Mouse (Mus musculus): ENCODE data around the gene Ttc33.

The Ttc33 gene

DNA sequence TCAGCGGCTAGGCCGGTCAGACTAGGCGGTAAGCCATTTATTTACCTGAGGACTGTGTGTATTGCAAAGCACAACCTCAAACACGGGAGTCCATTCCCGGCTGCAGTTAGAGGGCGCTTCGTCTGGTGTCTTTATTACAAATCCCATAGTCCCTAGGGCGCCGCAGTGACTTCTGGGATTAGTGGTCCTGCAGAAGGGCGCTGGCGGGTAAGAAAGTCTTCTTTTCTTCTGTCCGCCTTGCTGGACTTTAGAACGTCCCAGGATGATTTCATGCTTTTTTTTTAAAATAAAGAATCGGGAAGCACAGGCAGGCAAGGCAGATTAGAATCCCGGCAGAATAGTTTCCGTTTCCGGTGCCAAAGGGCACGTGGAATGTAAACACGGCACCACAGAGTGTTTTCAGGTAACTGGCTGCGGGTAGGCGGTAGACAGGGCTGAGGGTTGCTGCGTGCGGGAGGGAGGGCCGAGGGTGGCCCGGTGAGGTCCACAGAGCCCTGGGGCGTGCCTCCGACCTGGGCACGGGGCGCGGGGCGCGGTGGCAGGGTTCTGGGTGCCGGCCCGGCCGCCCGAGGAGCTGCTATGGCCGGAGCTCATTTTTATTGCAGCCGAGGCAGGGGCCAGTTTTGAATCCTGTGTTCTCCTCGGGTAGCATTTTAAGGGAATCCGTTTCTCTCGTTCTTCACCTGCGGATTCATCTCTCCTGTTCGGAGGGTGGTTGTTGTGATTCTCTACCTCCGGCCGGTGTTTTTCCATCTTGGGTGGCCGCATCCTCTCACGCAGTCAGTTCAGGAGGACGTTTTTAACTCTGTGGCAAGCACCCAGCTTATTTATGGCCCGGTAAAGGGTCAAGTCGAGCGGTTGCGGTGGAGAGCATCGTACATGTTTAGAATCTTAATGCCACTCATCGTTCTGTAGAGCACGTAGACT lies at the start of gene Ttc33:
Ttc33 (plus strand) TSS at position 160 of the 927 bp plus-strand sequence.
- in situ Hi-C loops (cut with MboI; ENCODE audit: unreplicated experiment in 2 of 2): loop anchor here (5.0 to 25.0 kb wide), 4 partner anchors 68 to 1527 kb away; partner anchors contain the start of genes Rpl37 (in 2 of the 2) and Rictor (in 1 of the 2)

DNA sequence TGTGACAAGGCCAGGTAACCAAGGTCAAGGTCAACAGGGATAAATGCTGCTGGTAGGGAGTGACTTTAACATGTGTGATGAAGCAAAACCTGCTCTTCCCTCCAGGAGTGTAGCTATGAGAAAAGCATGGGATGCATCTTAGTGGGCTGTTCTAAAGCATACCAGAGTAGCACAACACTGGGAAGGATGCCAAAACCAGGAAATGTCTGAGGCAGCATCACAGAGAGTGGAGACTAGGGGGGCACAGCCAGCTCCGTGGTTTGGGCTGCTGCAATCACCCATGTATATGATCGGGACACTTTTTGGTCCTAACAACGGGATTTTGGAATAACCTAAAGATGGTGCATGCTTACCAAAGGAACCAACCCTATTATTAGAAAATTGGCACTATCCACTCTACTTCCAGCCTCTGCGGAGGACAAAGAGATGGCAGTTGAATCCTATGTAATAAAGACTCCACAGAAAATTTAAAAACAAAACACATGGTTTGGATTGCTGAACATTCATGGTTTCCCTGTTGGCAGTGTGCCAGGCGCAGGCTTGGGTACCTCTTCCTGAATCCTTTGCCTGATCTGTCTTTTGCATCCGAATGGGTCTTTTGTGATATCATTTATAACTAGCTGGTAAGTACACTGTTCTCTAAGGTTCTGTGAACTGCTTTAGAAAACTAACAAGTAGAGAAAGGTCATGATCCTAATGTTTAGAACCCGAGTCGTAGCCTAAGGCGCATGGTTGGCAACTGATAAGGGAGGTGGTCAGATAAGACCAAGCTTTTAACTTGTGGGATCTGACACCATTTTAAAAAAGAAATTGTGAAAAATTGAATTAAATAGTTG lies 47.1 kb upstream of the Ttc33 start:
- in situ Hi-C loops (cut with MboI; ENCODE audit: unreplicated experiment in 2 of 2): no loop called here

DNA sequence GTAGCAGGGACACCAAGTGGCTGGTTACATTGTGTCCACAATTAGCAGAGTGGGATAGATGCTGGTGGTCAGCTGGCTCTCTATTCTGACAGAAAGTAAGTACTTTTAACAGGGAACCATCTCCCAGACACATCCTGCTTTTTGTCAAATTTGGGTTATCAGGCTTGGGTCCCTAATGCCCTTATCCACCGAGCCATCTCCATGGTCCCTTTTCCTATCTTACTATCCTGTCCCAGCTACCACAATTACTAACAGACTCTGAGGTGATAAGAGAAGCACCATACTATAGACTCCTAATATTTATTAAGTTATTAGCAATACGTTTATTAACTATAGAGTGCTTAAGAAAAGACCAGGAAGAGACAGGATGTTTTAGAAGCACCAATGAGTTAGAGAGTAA lies 46.0 kb upstream of the Ttc33 start:
- in situ Hi-C loops (cut with MboI; ENCODE audit: unreplicated experiment in 2 of 2): no loop called here

DNA sequence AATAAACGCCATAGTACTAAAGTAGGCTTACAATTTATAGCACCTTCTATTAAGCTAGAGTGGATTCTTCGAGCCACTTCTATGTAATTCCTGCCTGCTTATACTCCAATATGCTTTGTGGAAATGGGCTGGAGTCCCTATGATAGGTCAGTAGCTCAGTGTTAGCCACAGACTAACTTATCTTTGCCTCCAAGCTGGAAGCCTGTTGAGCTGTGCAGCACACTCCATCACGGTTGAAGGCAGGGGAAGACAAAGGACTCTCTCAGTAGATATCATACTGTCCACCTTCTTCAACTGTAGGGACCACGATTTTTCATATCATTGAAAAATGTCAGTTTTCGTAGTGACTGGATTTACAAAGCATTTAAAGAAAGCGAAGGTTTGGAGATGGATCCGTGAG lies 45.5 kb upstream of the Ttc33 start:
- in situ Hi-C loops (cut with MboI; ENCODE audit: unreplicated experiment in 2 of 2): no loop called here

DNA sequence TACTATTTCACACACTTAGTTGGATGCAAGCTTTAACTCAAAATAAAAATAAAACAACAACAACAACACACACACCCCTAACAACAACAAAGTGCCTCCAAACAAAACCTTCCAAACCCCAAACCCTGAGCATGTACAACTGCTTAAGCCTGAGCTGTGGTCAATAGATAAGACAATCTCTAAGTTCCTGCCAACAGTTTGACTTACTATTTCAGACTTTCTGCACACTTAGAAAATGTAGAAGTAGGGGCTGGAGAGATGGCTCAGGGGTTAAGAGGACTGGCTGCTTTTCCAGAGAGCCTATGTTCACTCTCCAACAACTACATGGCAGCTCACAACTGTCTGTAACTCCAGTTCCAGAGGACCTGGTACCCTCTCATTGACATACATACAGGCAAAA lies 45.0 kb upstream of the Ttc33 start:
- in situ Hi-C loops (cut with MboI; ENCODE audit: unreplicated experiment in 2 of 2): no loop called here

DNA sequence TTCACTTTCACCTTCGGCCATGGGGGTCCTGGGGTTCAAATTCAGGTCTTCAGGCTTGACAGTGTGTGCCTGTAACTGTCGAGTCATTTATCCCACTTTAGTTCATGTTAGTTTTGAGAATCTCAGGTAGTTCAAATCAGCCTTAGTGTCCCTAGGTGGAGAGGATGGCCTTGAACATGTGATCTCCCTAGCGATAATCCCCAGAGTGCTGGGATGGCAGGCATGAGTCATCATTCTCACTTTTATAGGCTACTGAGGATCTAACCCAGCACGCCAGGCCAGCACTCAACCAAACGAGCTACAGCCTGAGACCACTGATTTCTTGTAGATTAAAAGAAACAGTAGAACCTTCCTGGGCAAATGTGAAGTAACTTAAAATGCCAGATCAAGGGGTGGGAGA lies 43.3 kb upstream of the Ttc33 start:
- in situ Hi-C loops (cut with MboI; ENCODE audit: unreplicated experiment in 2 of 2): no loop called here

DNA sequence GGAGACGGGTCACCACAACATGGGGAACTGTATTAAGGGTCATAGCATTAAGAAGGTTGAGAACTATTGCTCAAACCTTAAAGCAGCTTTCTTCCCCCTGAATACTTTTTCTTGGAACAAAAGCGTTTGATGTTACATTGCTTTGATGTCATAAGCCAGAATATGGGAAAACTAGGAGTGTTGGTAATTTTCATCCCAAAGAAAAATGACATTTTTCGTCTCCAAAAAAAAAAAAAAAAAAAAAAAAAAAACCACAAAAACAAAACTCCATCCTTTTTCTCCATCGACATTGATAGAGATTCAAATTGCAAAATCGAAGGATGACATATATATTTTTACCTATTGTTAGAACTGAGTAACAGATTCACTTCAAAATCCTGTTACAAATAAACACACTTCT lies 42.6 kb upstream of the Ttc33 start:
- in situ Hi-C loops (cut with MboI; ENCODE audit: unreplicated experiment in 2 of 2): no loop called here

DNA sequence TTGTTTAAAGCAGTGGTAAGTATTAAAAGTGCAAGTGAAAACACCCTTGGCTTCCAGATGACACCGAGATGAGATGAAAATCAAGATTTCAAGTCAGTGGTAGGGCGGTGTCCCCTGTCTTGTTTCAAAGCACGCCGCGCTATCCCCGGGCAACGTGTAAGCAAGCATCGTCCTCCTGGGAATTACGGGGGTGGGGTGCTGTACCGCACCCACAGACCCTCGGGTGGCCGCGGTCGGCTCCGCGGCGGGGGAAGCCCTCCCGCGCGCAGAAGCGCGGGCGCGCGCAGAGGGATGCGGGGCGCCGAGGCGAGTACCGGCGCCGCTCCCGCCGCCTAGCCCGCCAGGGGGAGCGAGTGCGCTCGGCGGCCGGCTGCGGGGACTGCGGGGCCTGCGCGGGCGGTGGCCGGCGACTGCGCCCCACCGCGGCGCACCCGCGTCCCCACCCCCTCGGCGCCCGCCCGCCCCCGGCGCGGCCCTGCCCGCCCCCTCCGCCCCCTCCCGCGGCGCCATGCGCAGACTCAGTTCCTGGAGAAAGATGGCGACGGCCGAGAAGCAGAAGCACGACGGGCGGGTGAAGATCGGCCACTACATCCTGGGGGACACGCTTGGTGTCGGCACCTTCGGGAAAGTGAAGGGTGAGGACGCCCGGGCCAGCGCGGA lies 41.8 kb upstream of the Ttc33 start, which contains the start of gene Prkaa1:
Prkaa1 (plus strand) TSS at position 501 of the 660 bp plus-strand sequence.
- in situ Hi-C loops (cut with MboI; ENCODE audit: unreplicated experiment in 2 of 2): no loop called here

DNA sequence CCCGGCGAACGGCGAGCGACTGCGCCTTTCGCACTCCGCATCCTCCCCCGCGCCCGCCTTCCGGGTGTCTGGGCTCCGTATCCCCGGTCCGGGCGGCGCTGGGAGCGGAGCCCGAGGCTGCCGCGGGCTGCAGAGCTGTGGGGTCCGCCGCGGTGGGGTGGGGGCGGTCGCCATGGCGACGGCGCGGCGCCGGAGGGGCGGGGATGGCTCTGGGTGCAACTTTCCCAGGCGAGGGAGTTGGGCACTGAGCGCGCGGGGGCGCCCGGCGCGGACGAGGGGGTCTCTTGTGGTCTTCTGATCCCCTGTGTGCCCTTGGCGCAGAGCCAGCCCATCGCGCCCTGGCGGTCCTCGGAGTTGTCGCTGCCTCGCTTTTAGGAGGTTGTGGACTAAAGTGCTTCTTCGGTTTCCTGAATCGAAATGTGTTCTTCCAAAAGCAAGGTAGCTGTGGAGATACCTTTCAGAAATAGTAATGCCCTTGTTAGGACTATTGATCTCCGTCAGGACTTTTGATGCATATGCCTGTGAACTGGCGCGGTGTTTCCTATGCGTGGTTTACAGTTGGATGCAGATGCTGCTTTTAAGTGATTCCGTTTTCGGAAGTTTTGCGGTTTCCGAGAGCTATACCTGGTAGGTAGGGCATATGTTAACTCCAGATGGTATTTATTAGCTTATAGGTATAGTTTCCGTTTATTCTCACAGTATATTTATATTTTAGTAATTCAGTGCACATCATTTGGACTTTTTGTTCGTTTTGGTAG lies 41.1 kb upstream of the Ttc33 start:
- in situ Hi-C loops (cut with MboI; ENCODE audit: unreplicated experiment in 2 of 2): no loop called here

DNA sequence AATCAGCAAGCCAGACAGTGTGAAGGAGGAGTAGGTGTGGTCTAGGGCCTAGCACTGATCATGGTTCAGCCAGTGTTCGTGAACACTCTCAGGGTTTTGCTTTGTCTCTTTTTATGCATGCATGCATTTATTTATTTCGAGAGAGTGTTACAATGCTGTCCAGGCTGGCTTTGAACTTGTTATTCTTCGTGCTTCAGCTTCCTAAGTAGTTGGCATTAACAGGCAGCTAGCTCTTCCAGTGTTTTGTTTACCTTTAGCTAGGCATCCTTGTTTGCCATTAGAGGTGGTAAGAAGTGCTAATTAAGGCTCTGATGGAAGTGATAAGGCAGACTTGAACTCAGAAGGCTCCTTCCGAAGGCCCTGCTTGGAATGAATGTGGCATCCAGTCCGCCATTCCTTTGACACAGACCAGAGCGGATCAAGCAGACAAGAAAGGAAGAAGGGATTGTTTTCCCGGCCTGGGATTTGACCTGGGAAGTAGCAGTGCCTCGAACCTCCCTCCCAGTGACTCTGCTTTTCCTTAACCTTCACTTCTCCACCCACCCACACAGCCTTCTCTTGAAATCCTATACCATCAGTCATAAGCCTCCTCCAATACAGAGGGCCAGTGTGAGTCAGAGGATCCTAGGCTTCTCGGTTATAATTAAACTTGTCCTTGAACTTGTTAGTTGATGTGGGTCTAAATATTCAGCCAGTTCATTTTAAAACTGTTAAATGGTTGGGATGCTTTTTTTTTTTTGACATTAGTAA lies 40.0 kb upstream of the Ttc33 start:
- in situ Hi-C loops (cut with MboI; ENCODE audit: unreplicated experiment in 2 of 2): loop anchor here in 1 of 2 experiments (5.0 kb wide), 1 partner anchor 37 kb away; no protein-coding TSS in a partner anchor

DNA sequence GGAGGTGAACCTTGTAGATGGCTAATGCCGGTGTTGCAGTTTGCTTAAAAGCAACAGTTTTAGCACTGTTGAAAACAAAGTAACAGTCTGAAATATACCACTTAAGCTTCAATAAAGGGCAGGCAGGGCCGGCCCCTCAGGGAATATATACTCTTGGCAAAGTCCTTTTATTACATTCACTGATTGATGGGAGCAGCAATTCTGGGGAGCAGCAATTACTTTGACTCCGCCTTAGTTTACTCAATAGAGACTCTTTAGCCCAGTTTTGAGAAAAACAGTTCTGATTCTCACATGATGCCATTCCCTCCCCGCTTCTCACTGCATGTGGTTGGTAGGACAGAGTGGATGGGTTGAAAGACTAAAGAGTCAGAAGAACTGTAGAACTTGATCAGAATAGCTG lies 36.1 kb upstream of the Ttc33 start:
- in situ Hi-C loops (cut with MboI; ENCODE audit: unreplicated experiment in 2 of 2): loop anchor here in 1 of 2 experiments (5.0 kb wide), 1 partner anchor 33 kb away; no protein-coding TSS in a partner anchor

DNA sequence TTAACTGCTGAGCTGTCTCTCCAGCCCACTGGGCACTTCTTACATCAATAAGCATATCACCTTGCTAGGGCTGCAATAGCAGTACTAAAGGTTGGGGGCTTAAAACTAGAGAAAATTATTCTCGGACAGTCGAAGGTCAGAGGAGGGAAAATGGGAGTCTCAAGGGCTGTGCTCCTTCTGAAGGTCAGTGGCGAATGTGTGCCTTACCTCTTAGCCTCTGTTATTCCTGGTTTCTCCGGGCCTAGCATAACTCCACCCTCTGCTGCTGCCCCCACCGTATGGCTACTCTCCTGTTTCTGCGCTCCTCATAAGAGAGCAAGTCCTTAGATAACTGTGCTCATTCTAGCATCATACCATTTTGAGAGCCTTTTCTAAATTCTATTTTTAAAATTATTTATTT lies 33.2 kb upstream of the Ttc33 start:
- in situ Hi-C loops (cut with MboI; ENCODE audit: unreplicated experiment in 2 of 2): no loop called here

DNA sequence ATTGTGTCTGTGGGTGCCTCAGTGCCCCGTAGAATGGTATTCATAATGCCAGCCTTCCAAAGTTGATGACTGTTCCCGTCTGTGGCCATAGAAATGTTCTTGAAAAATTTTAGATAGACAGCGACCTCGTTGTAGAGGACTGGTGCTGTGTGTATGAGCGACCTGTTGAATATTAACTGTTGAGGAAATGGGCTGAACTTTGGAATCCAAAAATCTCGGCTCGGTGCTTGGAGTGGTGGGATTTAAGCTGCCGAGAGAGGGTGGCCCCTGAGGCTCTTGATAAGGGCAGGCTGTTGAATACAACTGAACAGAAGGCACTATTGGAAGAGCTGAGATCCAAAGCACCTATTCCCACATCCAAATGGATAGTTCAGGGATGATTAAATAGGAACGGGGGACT lies 30.7 kb upstream of the Ttc33 start:
- in situ Hi-C loops (cut with MboI; ENCODE audit: unreplicated experiment in 2 of 2): no loop called here

DNA sequence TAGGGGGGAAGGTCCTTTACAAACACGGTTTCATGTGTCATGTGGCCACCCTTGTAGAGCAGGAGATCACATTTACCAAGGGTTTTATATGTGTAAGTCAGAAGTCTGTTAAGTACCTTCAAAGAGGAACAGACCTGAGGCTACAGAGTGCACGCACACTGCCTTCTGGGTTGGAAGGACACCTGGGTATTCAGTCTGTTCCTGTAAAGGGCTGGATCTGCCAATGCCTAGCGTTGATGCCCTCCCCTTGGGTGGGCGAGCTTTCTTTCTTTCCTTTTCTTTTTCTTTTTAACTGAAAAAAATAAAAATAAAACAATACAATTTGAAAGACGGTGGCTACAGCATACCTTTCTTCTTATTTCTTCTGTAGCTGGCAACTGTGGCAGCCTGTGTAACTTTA lies 30.2 kb upstream of the Ttc33 start:
- in situ Hi-C loops (cut with MboI; ENCODE audit: unreplicated experiment in 2 of 2): no loop called here

DNA sequence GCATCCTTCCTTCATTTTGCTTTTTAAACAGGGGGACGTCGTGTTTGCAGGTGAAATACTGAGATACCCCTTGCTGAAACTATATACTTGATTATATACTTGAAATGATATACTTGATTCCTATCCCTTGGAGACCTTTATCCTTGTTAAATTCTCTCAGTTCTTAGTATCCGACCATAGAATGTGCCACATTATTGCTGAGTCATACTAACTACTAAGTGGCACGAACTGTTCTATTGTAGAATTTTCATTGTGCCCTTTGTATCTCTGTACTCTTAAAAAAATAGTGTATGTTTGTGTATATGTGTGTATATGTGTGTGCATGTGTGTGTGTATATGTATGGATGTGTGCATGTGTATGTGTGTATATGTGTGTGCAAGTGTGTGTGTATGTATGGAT lies 29.0 kb upstream of the Ttc33 start:
- in situ Hi-C loops (cut with MboI; ENCODE audit: unreplicated experiment in 2 of 2): no loop called here

DNA sequence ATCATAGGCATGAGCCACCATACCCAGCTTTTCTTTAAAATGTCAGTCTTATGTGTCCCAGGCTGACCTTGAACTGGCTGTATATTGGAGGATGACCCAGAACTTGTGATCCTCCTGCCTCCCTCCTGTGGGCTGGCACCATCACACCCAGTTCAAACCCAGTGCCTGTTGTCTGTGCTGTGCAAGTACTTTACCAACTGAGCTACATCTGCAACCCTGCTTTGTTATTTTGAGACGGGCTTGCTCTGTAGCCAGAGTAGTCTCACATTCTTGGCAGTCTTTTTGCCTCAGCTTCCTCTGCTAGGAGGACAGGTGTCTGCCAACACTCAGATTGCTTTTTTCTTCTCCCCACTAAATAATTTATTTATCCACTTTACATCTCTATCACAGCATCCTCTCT lies 27.9 kb upstream of the Ttc33 start:
- in situ Hi-C loops (cut with MboI; ENCODE audit: unreplicated experiment in 2 of 2): no loop called here

DNA sequence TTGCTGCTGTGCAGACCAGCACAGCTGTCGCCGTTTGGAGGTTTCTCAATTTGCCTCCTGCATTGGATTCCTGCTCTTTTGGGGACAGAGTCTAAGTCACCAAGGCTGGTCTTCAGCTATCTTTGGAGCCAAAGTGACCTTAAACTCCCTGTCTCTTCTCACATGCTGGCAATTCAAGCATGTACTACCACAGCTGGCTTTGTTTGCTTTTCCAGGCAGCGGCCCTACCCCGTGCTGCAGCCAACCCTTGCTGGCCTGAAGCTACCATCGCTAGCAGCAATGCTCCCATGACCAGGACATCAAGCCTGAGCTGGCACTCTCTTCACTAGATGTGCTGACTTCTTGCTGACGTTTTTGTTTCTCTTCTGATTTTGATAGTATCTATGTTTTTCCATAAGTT lies 26.5 kb upstream of the Ttc33 start:
- in situ Hi-C loops (cut with MboI; ENCODE audit: unreplicated experiment in 2 of 2): no loop called here

DNA sequence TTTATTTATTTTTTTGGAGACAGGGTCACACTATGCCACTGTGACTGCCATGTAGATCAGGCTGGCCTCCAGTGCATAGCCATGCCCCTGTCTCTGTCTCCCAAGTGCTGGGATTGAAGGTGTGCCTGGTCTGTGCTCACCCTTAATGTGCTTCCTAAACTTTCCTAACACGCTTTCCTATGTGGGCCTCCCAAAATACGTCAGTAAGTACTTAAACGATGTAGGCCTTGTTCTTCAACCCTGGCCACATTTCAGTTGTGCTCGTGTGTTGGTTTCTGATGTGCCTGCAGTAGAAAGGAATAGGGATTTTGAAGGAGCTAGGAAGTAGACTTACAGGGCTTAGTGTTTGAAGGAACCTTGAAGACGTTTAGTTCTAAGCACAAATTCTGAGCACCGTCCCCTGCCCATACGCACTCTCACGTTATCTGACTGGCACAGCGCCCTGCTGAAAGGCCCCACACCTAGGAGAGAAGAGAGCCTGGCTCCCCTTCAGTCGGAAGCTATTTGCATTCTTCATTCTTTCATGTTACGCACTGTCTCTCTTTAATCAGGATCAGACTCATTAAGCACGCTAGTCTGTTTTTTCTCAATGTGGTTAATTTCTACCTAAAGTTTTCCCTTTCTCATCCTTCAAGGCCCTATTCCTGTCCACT lies 20.1 kb upstream of the Ttc33 start:
- in situ Hi-C loops (cut with MboI; ENCODE audit: unreplicated experiment in 2 of 2): no loop called here

Measured in v-Abl transformed pro-B cells (cell line).